Mouse (Mus musculus): ENCODE results near the gene Gm45208. TPM values are rescaled to one million over a fixed set of nuclear protein-coding genes. Genes with fewer than 3 reads are reported as not detected.

Gm45208 gene
- 0.85 and 1.3 TPM in 2 replicates for polyA plus RNA-seq (2015; fragmentation: Nextera tagmentation; extraction: Ambion mirVana)

DNA sequence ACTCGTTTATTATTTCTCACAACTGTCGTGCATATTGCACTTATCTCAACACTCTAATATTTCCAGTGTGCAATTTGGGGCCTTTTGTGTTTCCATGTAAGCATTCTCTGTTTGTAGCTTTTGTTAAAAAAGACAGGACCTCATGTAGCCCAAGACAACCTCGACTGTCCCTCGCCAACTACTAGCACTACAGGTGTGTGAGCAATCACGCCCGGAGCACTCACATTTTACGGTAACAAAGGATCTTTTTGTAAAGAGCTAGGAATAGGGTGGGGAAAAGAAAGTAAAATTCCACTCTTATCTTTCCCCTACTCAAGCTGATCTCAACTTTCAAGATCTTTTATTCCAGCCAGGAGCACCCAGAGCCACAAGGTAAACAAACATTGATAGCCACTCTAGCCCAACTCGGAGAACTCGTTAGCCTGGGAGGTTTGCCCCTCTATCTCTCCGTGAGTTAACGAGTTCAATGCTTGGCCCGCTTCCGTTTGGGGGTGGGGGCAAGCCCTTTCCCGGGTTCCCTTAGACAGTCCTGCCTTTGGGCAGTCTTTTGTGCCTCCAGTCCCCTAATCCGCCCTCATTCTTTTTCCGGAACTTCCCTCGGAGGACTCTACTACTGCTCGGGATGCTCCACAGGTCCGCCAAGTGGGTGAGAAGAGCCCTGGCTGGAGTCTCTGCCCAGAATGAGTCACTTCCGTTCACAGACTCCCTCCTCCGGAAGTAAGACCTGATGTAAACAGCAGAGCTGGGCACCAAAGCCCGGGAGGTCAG lies at the start of gene Gm45208:
Gm45208 (plus strand) TSS at position 732 of the 768 bp plus-strand sequence.
- no peaks in the 10 kb centered on the region for H3K27me3 ChIP-seq (replicated peaks)
- H3K9ac ChIP-seq: peak within 1 kb of the TSS; percentile 55
- H3K4me1 ChIP-seq: peaks cover 9% of the 10 kb centered on the region
- H3K4me3 ChIP-seq: peak within 1 kb of the TSS; percentile 55
- H3K4me2 ChIP-seq: peak within 1 kb of the TSS; percentile 63
- 23% methylated on average over 22 of the region's 22 CpGs for WGBS
- H3K27ac ChIP-seq: peak within 1 kb of the TSS; percentile 94
- ATAC-seq (replicated peaks): peak; percentile 95
- no peaks in the 10 kb centered on the region for H3K36me3 ChIP-seq (replicated peaks)
- no peaks in the 10 kb centered on the region for H3K9me3 ChIP-seq

DNA sequence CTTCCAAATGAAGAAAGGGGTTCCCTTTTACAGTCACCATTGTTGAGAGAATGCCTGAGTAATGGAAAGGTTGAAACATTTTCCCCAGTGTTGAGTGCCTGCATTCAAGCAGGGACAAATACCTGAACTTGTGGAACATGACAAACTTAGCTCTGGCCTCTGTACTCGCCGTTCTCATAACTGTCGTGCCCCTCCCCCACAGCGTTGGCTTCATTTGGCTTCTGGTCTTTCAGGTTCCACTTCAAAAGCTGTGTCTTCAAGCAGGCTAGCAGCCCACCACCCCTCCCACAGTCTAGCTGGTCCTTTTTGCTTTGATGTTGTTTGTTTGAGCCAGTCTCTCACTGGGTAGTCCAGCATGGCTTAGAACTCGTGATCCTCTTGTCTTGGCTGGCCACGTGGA lies 49.3 kb upstream of the Gm45208 start:
- no peak overlapping the region for H3K4me3 ChIP-seq
- H3K9ac ChIP-seq: no peak overlapping the region
- H3K9me3 ChIP-seq: no peaks in the 10 kb centered on the region
- H3K4me1 ChIP-seq: no peaks in the 10 kb centered on the region; the same call in 1 of the 2 replicates
- no peak overlapping the region for H3K27ac ChIP-seq
- WGBS: 59% methylated on average over 6 of the region's 6 CpGs
- ATAC-seq (replicated peaks): no peak
- H3K36me3 ChIP-seq (replicated peaks): no peaks in the 10 kb centered on the region
- no peak overlapping the region for H3K4me2 ChIP-seq
- no peaks in the 10 kb centered on the region; the same call in 1 of the 2 replicates for H3K27me3 ChIP-seq (replicated peaks)

DNA sequence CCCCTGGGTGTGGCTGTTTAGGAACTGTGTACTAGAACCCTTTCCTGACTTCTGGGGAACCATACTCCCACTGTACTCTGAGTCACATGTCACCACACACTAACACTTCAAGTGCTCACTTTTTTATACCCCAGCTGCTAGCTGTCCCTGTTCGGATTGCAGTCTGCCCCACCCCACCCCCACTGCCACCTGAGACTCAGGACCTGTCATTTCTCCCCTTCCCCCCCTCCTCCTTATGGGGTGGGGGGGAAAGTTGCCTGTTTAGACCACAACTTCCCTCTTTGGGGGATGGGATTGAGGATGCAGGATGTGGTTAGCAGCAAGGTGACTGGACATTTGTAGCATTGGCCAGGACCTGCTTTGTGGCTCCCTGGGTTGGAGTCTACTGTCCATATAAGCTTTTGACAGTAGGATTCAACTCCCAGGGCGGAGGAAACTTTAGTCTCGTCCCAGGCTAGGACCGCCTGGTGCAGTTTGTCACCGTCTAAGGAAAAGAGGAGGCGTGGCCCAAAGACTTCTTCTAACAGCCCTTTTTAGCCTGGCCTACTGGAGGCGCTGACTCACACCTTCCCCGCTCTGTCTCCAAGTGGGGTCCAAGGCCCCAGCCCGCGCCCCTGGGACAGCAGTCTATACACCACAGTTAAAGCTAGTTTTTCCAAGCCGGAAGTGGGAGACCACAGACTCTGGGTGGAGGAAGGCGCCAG lies 48.3 kb upstream of the Gm45208 start:
- no peaks in the 10 kb centered on the region for H3K9me3 ChIP-seq
- no peaks in the 10 kb centered on the region; the same call in 1 of the 2 replicates for H3K4me1 ChIP-seq
- no peak for ATAC-seq (replicated peaks)
- no peak overlapping the region for H3K27ac ChIP-seq
- H3K4me3 ChIP-seq: no peak overlapping the region
- no peaks in the 10 kb centered on the region for H3K36me3 ChIP-seq (replicated peaks)
- WGBS: 47% methylated on average over 12 of the region's 12 CpGs
- H3K9ac ChIP-seq: no peak overlapping the region
- no peaks in the 10 kb centered on the region; the same call in 1 of the 2 replicates for H3K27me3 ChIP-seq (replicated peaks)
- H3K4me2 ChIP-seq: no peak overlapping the region

DNA sequence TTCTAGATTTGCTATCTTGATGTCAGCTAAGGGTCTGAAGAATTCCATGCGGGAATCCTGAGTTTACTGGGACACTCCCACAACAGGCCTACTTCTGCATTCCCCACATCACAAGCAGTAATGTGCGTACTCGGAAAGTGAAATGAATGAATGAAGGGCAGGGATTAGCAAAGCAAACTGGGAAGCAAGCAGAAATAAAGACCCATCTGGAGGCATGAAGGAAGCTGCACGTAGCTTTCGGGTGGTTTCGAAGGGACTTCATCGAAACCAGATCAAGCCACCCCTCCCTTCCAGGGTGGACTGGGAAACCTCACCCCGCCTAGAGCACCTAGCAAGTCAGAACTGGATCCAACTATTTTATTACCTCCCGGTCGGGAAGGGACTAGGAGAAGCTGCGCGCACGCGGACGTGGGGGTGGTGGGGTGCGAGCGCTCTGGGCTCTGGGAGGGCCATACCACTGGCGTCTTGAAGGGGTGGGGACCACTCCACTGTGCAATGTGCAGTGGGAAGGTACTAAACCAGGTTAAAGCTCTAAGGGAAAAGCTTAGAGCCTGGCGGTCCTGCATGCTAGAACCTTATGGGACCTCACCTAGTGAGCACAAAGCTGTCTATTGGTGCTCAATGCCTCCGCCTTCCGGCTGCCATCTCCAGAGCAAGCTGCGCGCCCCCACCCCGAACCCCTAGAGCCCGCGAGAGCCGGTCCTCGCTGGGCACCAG lies 47.6 kb upstream of the Gm45208 start:
- WGBS: 38% methylated on average over 28 of the region's 28 CpGs
- no peaks in the 10 kb centered on the region for H3K9me3 ChIP-seq
- no peaks in the 10 kb centered on the region for H3K36me3 ChIP-seq (replicated peaks)
- no peaks in the 10 kb centered on the region; the same call in 1 of the 2 replicates for H3K4me1 ChIP-seq
- peak overlapping the region; percentile 46 for H3K4me2 ChIP-seq
- peak overlapping the region; percentile 24 for H3K4me3 ChIP-seq
- H3K27me3 ChIP-seq (replicated peaks): no peaks in the 10 kb centered on the region; the same call in 1 of the 2 replicates
- no peak overlapping the region for H3K27ac ChIP-seq
- ATAC-seq (replicated peaks): peak; percentile 28
- no peak overlapping the region for H3K9ac ChIP-seq

DNA sequence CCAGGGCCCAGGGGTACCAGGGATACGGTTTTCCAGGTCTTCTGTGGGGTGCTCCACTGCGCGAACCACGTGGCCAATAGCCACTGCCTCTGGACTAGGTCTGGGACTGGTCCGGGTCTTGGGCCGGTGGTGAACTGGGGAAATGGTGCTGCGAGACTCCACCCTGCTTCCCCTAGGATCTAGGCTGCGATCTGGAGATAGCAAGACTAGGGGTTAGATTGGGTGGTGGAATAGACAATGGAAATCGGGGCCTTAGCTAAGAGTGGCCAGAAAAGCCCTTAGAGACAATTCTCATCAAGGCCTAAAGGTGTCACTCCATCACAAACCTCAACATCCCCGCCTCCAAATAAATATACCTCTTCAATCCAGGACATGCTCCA lies 47.1 kb upstream of the Gm45208 start:
- H3K9me3 ChIP-seq: no peaks in the 10 kb centered on the region
- no peaks in the 10 kb centered on the region for H3K36me3 ChIP-seq (replicated peaks)
- WGBS: 46% methylated on average over 10 of the region's 10 CpGs
- H3K9ac ChIP-seq: no peak overlapping the region
- H3K4me3 ChIP-seq: peak overlapping the region; percentile 24
- no peaks in the 10 kb centered on the region; the same call in 1 of the 2 replicates for H3K4me1 ChIP-seq
- ATAC-seq (replicated peaks): peak; percentile 12; the same call in 1 of the 2 replicates
- H3K27ac ChIP-seq: no peak overlapping the region
- H3K27me3 ChIP-seq (replicated peaks): no peaks in the 10 kb centered on the region; the same call in 1 of the 2 replicates
- peak overlapping the region; percentile 46 for H3K4me2 ChIP-seq

GRCm38 (mm10) chrX:7678986-7679385 lies 43.1 kb upstream of the Gm45208 start:
- Histone ChIP-seq H3K4me2 (no peak overlapping the region), H3K9ac (no peak overlapping the region), H3K27ac (no peak overlapping the region), H3K4me1 (no peaks in the 10 kb centered on the region; the same call in 1 of the 2 replicates), H3K9me3 (no peaks in the 10 kb centered on the region), H3K36me3 (replicated peaks) (no peaks in the 10 kb centered on the region), H3K27me3 (replicated peaks) (no peaks in the 10 kb centered on the region), H3K4me3 (no peak overlapping the region)
- 47% methylated on average over 3 of the region's 3 CpGs for WGBS
- no peak for ATAC-seq (replicated peaks)

DNA sequence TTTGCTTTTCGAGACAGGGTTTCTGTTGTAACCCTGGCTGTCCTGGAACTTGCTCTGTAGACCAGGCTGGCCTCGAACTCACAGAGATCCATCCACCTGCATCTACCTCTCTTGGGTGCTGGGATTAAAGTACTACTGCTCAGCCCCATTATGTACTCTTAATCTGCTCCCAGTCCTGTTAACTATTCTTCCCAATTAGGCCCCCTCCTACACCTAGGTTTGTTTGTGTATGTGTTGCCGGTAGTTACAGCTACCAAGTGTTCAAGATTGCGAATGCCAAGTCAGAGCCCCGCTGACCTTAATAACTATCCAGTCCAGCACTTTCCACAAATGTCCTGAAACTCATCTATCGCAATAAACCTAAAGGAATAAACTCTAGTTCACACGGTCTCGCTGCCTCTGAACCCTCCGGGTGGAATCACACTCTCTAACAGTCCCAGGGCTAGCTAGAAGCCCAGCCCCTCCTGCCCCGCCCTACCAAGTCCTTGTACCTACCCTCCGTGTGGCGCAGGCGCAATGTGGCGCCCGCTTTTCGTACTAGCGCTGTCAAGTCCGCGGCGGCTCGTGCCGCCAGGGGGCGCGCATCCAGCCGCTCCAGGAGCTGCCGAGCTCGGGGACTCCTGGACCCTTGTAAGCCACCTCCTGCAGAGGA lies 42.5 kb upstream of the Gm45208 start:
- ATAC-seq (replicated peaks): peak; percentile 90
- peak overlapping the region; percentile 29 for H3K4me3 ChIP-seq

GRCm38 (mm10) chrX:7680057-7680412 lies 42.0 kb upstream of the Gm45208 start:
- Histone ChIP-seq H3K27ac (no peak overlapping the region), H3K9ac (no peak overlapping the region), H3K9me3 (no peaks in the 10 kb centered on the region), H3K4me3 (peak overlapping the region; percentile 29), H3K36me3 (replicated peaks) (no peaks in the 10 kb centered on the region), H3K4me2 (peak overlapping the region; percentile 50), H3K4me1 (no peaks in the 10 kb centered on the region), H3K27me3 (replicated peaks) (no peaks in the 10 kb centered on the region)
- WGBS: 30% methylated on average over 12 of the region's 12 CpGs
- ATAC-seq (replicated peaks): peak; percentile 41

More for the DNA sequence above, 42.5 kb upstream of the Gm45208 start:
- H3K27ac ChIP-seq: no peak overlapping the region
- H3K4me2 ChIP-seq: peak overlapping the region; percentile 50
- no peaks in the 10 kb centered on the region for H3K36me3 ChIP-seq (replicated peaks)
- H3K9ac ChIP-seq: no peak overlapping the region
- H3K27me3 ChIP-seq (replicated peaks): no peaks in the 10 kb centered on the region
- WGBS: 20% methylated on average over 27 of the region's 27 CpGs
- H3K9me3 ChIP-seq: no peaks in the 10 kb centered on the region
- H3K4me1 ChIP-seq: no peaks in the 10 kb centered on the region; the same call in 1 of the 2 replicates

- no peaks in the 10 kb centered on the region for H3K36me3 ChIP-seq (replicated peaks)
- no peak within 1 kb of the TSS for H3K9ac ChIP-seq
- H3K4me1 ChIP-seq: no peaks in the 10 kb centered on the region
- ATAC-seq (replicated peaks): no peak
- peak within 1 kb of the TSS; percentile 29; the same call in 1 of the 2 replicates for H3K4me3 ChIP-seq
- H3K27ac ChIP-seq: no peak within 1 kb of the TSS
- H3K4me2 ChIP-seq: peak within 1 kb of the TSS; percentile 50
- no peaks in the 10 kb centered on the region for H3K27me3 ChIP-seq (replicated peaks)
- 72% methylated on average over 14 of the region's 14 CpGs for WGBS
- H3K9me3 ChIP-seq: no peaks in the 10 kb centered on the region
Observed at GRCm38 (mm10) chrX:7680864-7681263, 41.2 kb upstream of the Gm45208 start, which contains the start of gene Magix. Magix (minus strand) TSS chrX:7681251.

DNA sequence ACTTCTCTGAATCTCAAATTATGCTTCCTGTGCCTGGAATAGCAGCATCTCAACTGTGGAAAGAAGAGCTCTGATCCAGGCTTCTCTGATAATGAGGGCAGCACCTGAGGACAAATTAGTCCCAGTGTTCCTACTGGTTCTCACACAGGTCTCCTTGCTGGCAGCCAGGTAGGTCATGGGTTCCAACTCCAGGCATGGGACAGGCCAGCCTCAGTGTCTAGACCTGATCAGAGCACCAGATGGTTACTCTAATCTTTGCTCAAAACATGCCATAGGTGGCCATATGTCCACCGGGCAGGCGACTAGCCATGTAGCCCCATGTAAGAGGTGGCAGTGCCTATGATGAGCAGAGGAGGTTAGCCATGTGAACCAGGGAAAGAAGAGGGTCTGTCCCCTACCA lies 33.7 kb upstream of the Gm45208 start:
- WGBS: 98% methylated on average over 2 of the region's 2 CpGs
- no peaks in the 10 kb centered on the region for H3K9me3 ChIP-seq

GRCm38 (mm10) chrX:7690486-7690885 lies 31.6 kb upstream of the Gm45208 start:
- WGBS: 80% methylated on average over 3 of the region's 3 CpGs
- H3K36me3 ChIP-seq (replicated peaks): no peaks in the 10 kb centered on the region
- H3K9me3 ChIP-seq: no peaks in the 10 kb centered on the region
- no peaks in the 10 kb centered on the region for H3K4me1 ChIP-seq
- H3K27me3 ChIP-seq (replicated peaks): no peaks in the 10 kb centered on the region
- H3K4me3 ChIP-seq: no peak overlapping the region
- ATAC-seq (replicated peaks): no peak
- no peak overlapping the region for H3K27ac ChIP-seq
- H3K4me2 ChIP-seq: no peak overlapping the region
- no peak overlapping the region for H3K9ac ChIP-seq

More for the DNA sequence above, 33.7 kb upstream of the Gm45208 start:
- Histone ChIP-seq H3K27ac (no peak overlapping the region), H3K36me3 (replicated peaks) (no peaks in the 10 kb centered on the region), H3K9ac (no peak overlapping the region), H3K4me2 (no peak overlapping the region), H3K4me3 (no peak overlapping the region), H3K27me3 (replicated peaks) (no peaks in the 10 kb centered on the region), H3K4me1 (no peaks in the 10 kb centered on the region)
- no peak for ATAC-seq (replicated peaks)
